Mouse (Mus musculus) adrenal gland, postnatal 36 days (tissue): ENCODE measurements around the gene Ky. TPM values are rescaled to one million over a fixed set of nuclear protein-coding genes. Genes with fewer than 3 reads are reported as not detected.
A peak's percentile ranks its signal among the peaks of the same experiment; 100 is the strongest.

Experiments used
- DNase-seq, 2 experiments: peaks; one replicate each; pipeline ENCODE4 v3.0.0; 2021; ENCODE audit warnings: mixed read lengths in 1 of 2
- total RNA-seq, 2 experiments: library from RNA; stranded (reverse); gene quantifications; 2 replicates each; pipeline ENCODE4 v1.2.3; 2021

Ky gene
- total RNA-seq, 2 experiments from 2014 or later = 0.56 to 0.99 TPM

DNA sequence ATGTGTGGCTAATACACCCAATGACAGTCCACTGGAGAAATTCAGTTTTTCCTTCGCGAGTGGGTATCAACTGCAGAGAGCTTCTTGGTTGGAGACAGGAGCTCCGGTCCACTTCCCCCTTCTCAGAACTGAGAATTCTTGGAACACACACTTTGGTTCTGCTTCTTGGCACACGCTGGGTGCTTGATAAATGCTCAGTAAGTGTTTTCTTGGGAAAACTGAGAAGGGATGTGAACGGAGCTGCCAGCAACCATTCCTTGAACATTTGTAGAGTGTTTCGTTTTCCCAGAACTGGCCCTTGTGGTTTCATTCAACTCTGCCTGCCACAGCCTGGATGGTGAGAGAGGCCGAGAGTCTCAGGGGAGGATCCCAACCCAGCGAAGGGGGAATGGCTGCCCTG, 43.7 kb downstream of the Ky start:
- no peak for DNase-seq

DNA sequence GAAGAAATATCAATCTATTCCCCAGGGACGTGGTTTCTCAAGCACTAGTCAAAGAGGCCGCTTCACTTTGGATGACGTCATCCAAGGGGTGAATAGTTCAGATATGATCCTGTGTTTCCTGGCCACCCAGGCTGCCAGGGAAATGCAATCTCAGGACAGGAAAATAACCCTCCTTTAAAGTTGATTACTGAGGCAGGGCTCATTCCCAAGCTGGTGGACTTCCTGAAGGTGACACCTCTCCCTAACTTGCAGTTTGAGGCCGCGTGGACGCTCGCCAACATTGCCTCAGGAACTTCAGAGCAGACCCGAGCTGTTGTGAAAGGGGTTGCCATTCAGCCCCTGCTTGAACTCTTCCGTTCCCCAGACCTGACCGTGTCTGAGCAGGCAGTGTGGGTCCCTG, 46.2 kb downstream of the Ky start:
- DNase-seq = peak; percentile 2 to 15

DNA sequence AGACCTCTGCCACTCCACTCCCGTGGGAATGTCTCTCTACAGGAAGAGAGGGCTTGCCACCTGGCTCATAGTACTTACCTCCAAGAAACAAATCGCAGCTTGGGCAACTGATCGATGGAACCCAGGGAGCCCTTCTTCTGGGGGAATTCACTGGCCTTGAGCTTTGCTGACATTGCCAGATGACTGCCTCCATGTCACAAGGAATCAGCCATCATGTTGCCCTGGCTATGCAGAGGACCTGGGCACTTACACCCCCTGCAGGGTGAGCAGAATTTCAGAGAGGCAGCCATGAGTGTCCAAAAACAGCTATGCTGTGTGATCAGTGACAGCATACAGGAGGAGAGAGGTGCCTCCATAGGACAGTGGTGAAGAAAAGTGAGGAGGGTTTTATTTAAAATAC, 48.2 kb downstream of the Ky start:
- DNase-seq = no peak

GRCm38 (mm10) chr9:102558463-102558862, 52.9 kb downstream of the Ky start:
- DNase-seq = no peak

DNA sequence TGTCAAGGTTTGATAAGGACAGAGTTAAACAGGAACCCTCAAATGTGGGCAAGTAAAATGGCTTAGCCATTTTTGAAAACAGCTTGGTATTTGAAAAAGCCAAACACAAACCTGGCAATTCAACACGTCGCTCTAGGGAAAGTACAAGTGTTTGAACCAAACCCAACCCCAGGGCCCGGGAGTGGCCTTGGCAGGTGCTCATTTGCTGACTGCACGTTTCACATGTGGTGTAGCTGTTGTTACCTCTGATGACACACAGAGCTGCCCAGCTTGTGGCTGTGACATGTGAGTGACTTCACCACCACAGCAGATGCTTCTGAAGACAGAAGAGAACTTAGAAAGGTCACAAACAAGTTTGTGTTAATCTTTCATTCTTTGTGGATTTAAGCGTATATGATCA, 67.3 kb downstream of the Ky start:
- DNase-seq = no peak

DNA sequence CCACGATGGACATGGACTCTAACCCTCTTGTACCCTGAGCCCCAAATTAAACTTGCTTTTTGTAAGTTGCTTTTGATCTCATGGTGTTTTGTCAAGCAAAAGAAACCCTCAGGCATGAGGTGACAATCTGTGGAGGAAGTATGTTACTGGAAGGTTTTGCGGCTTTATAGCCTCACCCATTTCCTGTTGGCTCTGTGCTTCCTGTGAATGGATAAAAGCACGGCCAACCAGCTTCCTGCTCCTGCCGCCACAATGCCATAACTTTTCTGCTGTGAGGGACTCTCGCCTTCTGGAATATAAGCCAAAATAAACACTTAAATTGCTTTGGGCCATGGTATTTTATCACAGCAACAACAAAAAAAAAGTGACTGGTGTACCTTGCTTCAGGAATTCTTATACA, 71.9 kb downstream of the Ky start:
- peak in 1 of 2 experiments; percentile 4 for DNase-seq

GRCm38 (mm10) chr9:102581921-102582469, 76.4 kb downstream of the Ky start:
- no peak for DNase-seq

DNA sequence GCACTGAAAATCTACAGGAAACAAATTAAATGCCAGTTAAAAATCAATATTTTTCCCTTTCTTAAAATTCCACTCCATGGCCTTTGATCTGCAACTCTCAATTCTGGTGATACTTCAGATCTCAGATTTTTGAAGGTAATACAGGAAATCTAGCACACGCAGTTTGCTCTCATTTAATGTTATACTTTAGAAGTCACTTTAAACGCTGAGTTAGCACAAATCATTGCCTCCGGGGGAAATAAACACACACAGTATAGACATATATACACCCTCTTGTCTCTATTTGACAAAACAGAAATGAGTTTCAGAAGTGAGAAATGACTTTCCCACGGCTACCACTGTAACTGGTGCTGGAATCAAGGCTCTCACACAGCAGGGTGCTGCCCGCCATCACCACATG, 81.8 kb downstream of the Ky start:
- no peak for DNase-seq

GRCm38 (mm10) chr9:102594667-102595393, 89.3 kb downstream of the Ky start:
- no peak for DNase-seq

Other genes starting within 250 kb of the Ky start
- 1 to 10 TPM; 2.1 to 3.2 TPM for gene Ephb1, start 151.1 kb upstream of the Ky start, total RNA-seq
- gene Anapc13, start 120.5 kb downstream of the Ky start, total RNA-seq = 100 to 1,000 TPM; 333 to 359 TPM
- 10 to 100 TPM; 39.6 to 41.1 TPM for gene Cep63, start 120.8 kb downstream of the Ky start, total RNA-seq
- 100 to 1,000 TPM; 219 to 385 TPM for gene Amotl2, start 210.9 kb downstream of the Ky start, total RNA-seq